Mouse (Mus musculus): Measurements from ENCODE around the gene Sbk3.

Gene Sbk3

DNA sequence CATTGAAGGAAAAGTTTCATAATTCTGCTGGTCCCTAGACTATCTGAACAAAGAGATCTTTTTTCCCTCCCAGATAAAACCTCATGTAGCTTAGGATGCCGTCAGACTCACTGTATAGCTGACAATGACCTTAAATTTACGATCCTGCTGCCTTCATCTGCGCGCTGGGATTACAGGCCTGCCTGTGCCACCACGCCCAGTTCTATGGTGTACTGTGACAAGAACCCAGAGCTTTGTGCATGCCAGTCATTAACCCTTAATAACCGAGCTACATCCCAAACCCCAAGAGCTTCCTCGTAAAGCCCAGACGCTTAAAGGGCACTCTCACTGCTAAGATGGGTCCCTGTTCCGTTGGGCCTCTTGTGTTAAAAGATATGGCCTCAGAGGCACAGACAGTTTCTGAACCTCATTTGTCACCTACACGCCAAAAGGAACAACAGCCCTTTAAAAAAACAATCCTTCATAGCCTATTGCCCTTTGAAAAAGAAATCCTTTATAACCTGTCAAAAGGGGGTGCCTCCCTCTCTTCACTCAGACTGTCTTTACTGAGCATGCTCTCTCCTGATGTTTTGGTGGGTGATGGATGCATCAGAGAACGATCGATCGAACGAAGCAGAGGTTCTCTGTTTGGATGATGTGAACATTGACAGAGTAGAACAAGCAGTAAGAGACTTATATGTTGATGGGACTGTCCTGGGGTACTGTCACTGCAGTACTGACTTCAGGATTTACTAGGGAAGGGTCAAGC is 55.1 kb downstream of the Sbk3 start:
- DNase-seq (ENCODE audit: inconsistent age in 2 of 2, low spot score in 1 of 2) = peak in 1 of 2 experiments; percentile 50
